Mouse (Mus musculus): ENCODE data around the gene Hhat.

DNA sequence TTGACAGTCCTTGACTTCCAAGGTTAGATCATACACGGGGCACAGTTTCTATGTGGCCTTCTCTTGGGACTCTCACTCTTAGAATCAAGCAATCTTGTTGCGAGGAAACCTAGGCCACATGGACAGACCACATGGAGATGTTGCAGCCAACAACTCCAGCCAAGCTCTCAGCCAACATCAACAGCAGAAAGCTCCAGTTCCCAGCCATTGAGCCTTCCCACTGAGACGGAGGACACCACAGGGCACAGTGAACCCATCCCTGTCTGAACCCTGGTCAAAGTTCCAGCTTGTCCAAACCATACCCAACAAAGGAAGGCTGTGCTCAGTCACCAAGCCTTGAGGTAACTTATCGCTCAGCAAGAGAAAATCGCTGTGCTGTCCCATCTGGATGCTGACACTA lies 47.3 kb upstream of the Hhat start:
- TF ChIP-seq GATA1 (IDR thresholded peaks at IDR 0.05; ENCODE audit: low read length) (no peak), TAL1 (IDR thresholded peaks at IDR 0.05; ENCODE audit: low read length) (no peak)

Data from erythroblast, embryonic 14.5 days (primary cell).